In genomic region chr11:95890462-95891051, GRCm38 (mm10) we compare ENCODE assay signal across 17 mouse cellular contexts. TPM values are rescaled to one million over a fixed set of nuclear protein-coding genes. Genes with fewer than 3 reads are reported as not detected.
"Had no signal": no experiment of that assay in that cellular context is flagged by ENCODE, and none has a peak within 500 bp of the region (broad histone marks: within the 10 kb centered on the region; RNA-seq: fewer than 3 reads in every experiment).

No protein-coding gene starts in this region.

- H3K36me3 ChIP-seq: limb, embryonic 13.5 days; midbrain, embryonic 10.5 days; midbrain, embryonic 15.5 days; neural tube, embryonic 13.5 days; stomach, embryonic 15.5 days had no signal

- H3K9me3 ChIP-seq: midbrain, embryonic 15.5 days; neural tube, embryonic 13.5 days; stomach, embryonic 15.5 days had no signal

- ATAC-seq: lung, postnatal 0 days; midbrain, embryonic 15.5 days had no signal

- H3K4me1 ChIP-seq: limb, embryonic 13.5 days; midbrain, embryonic 15.5 days; neural tube, embryonic 13.5 days; stomach, embryonic 15.5 days had no signal

- H3K9ac ChIP-seq: limb, embryonic 13.5 days; midbrain, embryonic 15.5 days; neural tube, embryonic 13.5 days; stomach, embryonic 15.5 days had no signal

- H3K4me3 ChIP-seq: limb, embryonic 13.5 days; midbrain, embryonic 10.5 days; midbrain, embryonic 15.5 days; neural tube, embryonic 13.5 days; stomach, embryonic 15.5 days had no signal

- DNase-seq: kidney, adult 11 months; kidney, adult 9 months; kidney, postnatal 10 days; layer of hippocampus, postnatal 36 days; left cerebral cortex, postnatal 4 days; lung, adult 18-20 months; lung, postnatal 36 days; right cerebral cortex, postnatal 14 days had no signal

- H3K27me3 ChIP-seq: midbrain, embryonic 15.5 days; neural tube, embryonic 13.5 days; stomach, embryonic 15.5 days had no signal

- H3K27ac ChIP-seq: limb, embryonic 13.5 days; midbrain, embryonic 10.5 days; midbrain, embryonic 15.5 days; neural tube, embryonic 13.5 days; stomach, embryonic 15.5 days had no signal

- H3K4me2 ChIP-seq: limb, embryonic 13.5 days; midbrain, embryonic 15.5 days; neural tube, embryonic 13.5 days; stomach, embryonic 15.5 days had no signal

RNA-seq across cellular contexts. Expression of gene B4galnt2, which starts 24.1 kb away (rescaled TPM):
- total RNA-seq: layer of hippocampus, postnatal 36 days; left cerebral cortex, postnatal 4 days; megakaryocyte, adult 5-6 weeks had no signal
- polyA plus RNA-seq: liver, adult 2 months; lung, postnatal 0 days; midbrain, embryonic 15.5 days; neural tube, embryonic 13.5 days; spleen, adult 2 months had no signal
